Mouse (Mus musculus) midbrain, embryonic 14.5 days (tissue): ENCODE data around the gene Otulinl. TPM values are rescaled to one million over a fixed set of nuclear protein-coding genes. Genes with fewer than 3 reads are reported as not detected.
"Not testable (repeated sequence)": the region's sequence is repeated elsewhere in the genome, so short reads cannot be mapped to it uniquely, and the experiment has no call there.

Experiments
- ATAC-seq: fragments of 200-750 bp; cut with Nextera tagmentation; 2 replicates; pipeline ENCODE4 v1.8.0; 2017; ENCODE audit warnings: moderate number of reproducible peaks, moderate library complexity; ENCODE audit not compliant: low FRiP score, low TSS enrichment
- DNase-seq: peaks from one replicate; pipeline ENCODE4 v3.0.0-alpha.2; 2015
- H3K27ac ChIP-seq: fragments of 300-500 bp; sonication (generic); replicated peaks from 2 replicates; pipeline ENCODE4 v1.5.1; 2014; ENCODE audit warnings: mild to moderate bottlenecking, low read depth, low read length, moderate library complexity
- H3K27me3 ChIP-seq: fragments of 300-500 bp; sonication (generic); 2 replicates; pipeline ENCODE4 v1.6.1; 2014; ENCODE audit warnings: low read length, control low read depth, mixed read lengths; ENCODE audit not compliant: control insufficient read depth, insufficient read depth
- H3K36me3 ChIP-seq: fragments of 300-500 bp; sonication (generic); 2 replicates; pipeline ENCODE4 v1.6.1; 2014; ENCODE audit warnings: low read length, control low read depth; ENCODE audit not compliant: control insufficient read depth, insufficient read depth
- H3K4me1 ChIP-seq: fragments of 300-500 bp; sonication (generic); 2 replicates; pipeline ENCODE4 v1.6.1; 2014; ENCODE audit warnings: mild to moderate bottlenecking, antibody characterized with exemption, low read length, control low read depth; ENCODE audit not compliant: control insufficient read depth, insufficient read depth
- H3K4me2 ChIP-seq: fragments of 300-500 bp; sonication (generic); 2 replicates; pipeline ENCODE4 v1.6.1; 2014; ENCODE audit warnings: mild to moderate bottlenecking, low read length, moderate library complexity
- H3K4me3 ChIP-seq: fragments of 300-500 bp; sonication (generic); replicated peaks from 2 replicates; pipeline ENCODE4 v1.5.1; 2014; ENCODE audit warnings: low read depth, low read length
- H3K9ac ChIP-seq: fragments of 300-500 bp; sonication (generic); replicated peaks from 2 replicates; pipeline ENCODE4 v1.6.1; 2014; ENCODE audit warnings: mild to moderate bottlenecking, low read length, moderate library complexity
- H3K9me3 ChIP-seq: fragments of 300-500 bp; sonication (generic); 2 replicates; pipeline ENCODE4 v1.6.1; 2016; ENCODE audit warnings: low read length, control low read depth, mixed read lengths; ENCODE audit not compliant: control insufficient read depth
- WGBS: fragments of 180-500 bp; shearing (Covaris S2); extraction: QIAGEN DNeasy Blood & Tissue Kit; methylation state at CpG from one replicate; pipeline ENCODE4 v1.1.7; 2014; 5-methylcytosine and 5-hydroxymethylcytosine counted together
- polyA plus RNA-seq: library from polyadenylated mRNA; unstranded; fragments of >200 nt; fragmentation: Nextera tagmentation; extraction: Ambion mirVana; gene quantifications from 2 replicates; pipeline ENCODE4 v1.2.1, GENCODE M21; 2014

Otulinl gene
- 6.5 and 10.7 TPM in 2 replicates for polyA plus RNA-seq

- ATAC-seq (peak; percentile 100), DNase-seq (peak; percentile 97)
- no peak within 1 kb of the TSS for H3K27ac ChIP-seq
- H3K4me2 ChIP-seq, result peak within 1 kb of the TSS; percentile 73
- H3K9ac ChIP-seq, result peak within 1 kb of the TSS; percentile 75
- no peaks in the 10 kb centered on the region for H3K36me3 ChIP-seq
- H3K4me3 ChIP-seq, result peak within 1 kb of the TSS; percentile 61
- peaks cover 2% of the 10 kb centered on the region for H3K4me1 ChIP-seq
- H3K27me3 ChIP-seq, result no peaks in the 10 kb centered on the region
- WGBS, result 1% methylated on average over 59 of the region's 59 CpGs
- no peaks in the 10 kb centered on the region for H3K9me3 ChIP-seq
These were observed at the start of gene Otulinl for GRCm38 (mm10) chr15:27681419-27682187. Gene Otulinl (minus strand): TSS chr15:27681579.

GRCm38 (mm10) chr15:27726228-27726627, 44.8 kb upstream of the Otulinl start:
- H3K4me1 ChIP-seq, result no peaks in the 10 kb centered on the region
- H3K36me3 ChIP-seq, result 0 out of 2 replicates have a peak, but pooled peaks cover 4% of the 10 kb centered on the region
- H3K4me3 ChIP-seq, result no peak overlapping the region
- no peak overlapping the region for H3K27ac ChIP-seq
- no peaks in the 10 kb centered on the region for H3K27me3 ChIP-seq
- DNase-seq (no peak), ATAC-seq (no peak)
- no peak overlapping the region for H3K9ac ChIP-seq
- no peak overlapping the region for H3K4me2 ChIP-seq
- H3K9me3 ChIP-seq, result no peaks in the 10 kb centered on the region
- WGBS, result 87% methylated on average over 6 of the region's 6 CpGs

- Histone ChIP-seq H3K9ac (no peak overlapping the region), H3K4me3 (no peak overlapping the region), H3K4me2 (no peak overlapping the region), H3K27me3 (no peaks in the 10 kb centered on the region), H3K27ac (no peak overlapping the region), H3K4me1 (no peaks in the 10 kb centered on the region), H3K9me3 (no peaks in the 10 kb centered on the region), H3K36me3 (0 out of 2 replicates have a peak, but pooled peaks cover 2% of the 10 kb centered on the region)
- DNase-seq (no peak), ATAC-seq (no peak)
- 80% methylated on average over 9 of the region's 9 CpGs for WGBS
These were observed 43.7 kb upstream of the Otulinl start for GRCm38 (mm10) chr15:27724796-27725680.

- no peaks in the 10 kb centered on the region for H3K36me3 ChIP-seq
- DNase-seq (no peak), ATAC-seq (no peak)
- no peaks in the 10 kb centered on the region for H3K9me3 ChIP-seq
- H3K27ac ChIP-seq, result no peak overlapping the region
- H3K9ac ChIP-seq, result no peak overlapping the region
- H3K4me1 ChIP-seq, result no peaks in the 10 kb centered on the region
- WGBS, result 79% methylated on average over 6 of the region's 6 CpGs
- H3K4me2 ChIP-seq, result no peak overlapping the region
- no peaks in the 10 kb centered on the region for H3K27me3 ChIP-seq
- H3K4me3 ChIP-seq, result no peak overlapping the region
These were observed 42.9 kb upstream of the Otulinl start for GRCm38 (mm10) chr15:27724298-27724697.

- H3K27me3 ChIP-seq, result no peaks in the 10 kb centered on the region
- H3K9ac ChIP-seq, result no peak overlapping the region
- H3K36me3 ChIP-seq, result no peaks in the 10 kb centered on the region
- H3K4me1 ChIP-seq, result no peaks in the 10 kb centered on the region
- ATAC-seq (no peak), DNase-seq (no peak)
- H3K27ac ChIP-seq, result no peak overlapping the region
- H3K4me2 ChIP-seq, result no peak overlapping the region
- no peak overlapping the region for H3K4me3 ChIP-seq
- H3K9me3 ChIP-seq, result no peaks in the 10 kb centered on the region
- WGBS, result 49% methylated on average over 6 of the region's 6 CpGs
These were observed 42.4 kb upstream of the Otulinl start for GRCm38 (mm10) chr15:27723746-27724145.

GRCm38 (mm10) chr15:27720297-27720696, 38.9 kb upstream of the Otulinl start:
- 96% methylated on average over 8 of the region's 8 CpGs for WGBS
- H3K27me3 ChIP-seq, ATAC-seq, H3K9ac ChIP-seq, H3K9me3 ChIP-seq, H3K27ac ChIP-seq, H3K36me3 ChIP-seq, H3K4me2 ChIP-seq, H3K4me3 ChIP-seq, DNase-seq, H3K4me1 ChIP-seq: not testable (repeated sequence)

GRCm38 (mm10) chr15:27718668-27719067, 37.3 kb upstream of the Otulinl start:
- Histone ChIP-seq H3K9me3 (no peaks in the 10 kb centered on the region), H3K27ac (no peak overlapping the region), H3K4me3 (no peak overlapping the region), H3K9ac (no peak overlapping the region), H3K4me1 (no peaks in the 10 kb centered on the region), H3K4me2 (no peak overlapping the region), H3K27me3 (no peaks in the 10 kb centered on the region), H3K36me3 (no peaks in the 10 kb centered on the region)
- no peak for ATAC-seq
- no peak for DNase-seq
- WGBS, result 84% methylated on average over 7 of the region's 7 CpGs

GRCm38 (mm10) chr15:27715331-27715730, 34.0 kb upstream of the Otulinl start:
- H3K9me3 ChIP-seq, result no peaks in the 10 kb centered on the region
- DNase-seq, result peak; percentile 46
- H3K27me3 ChIP-seq, result no peaks in the 10 kb centered on the region
- ATAC-seq, result no peak
- H3K36me3 ChIP-seq, result no peaks in the 10 kb centered on the region
- H3K9ac ChIP-seq, result no peak overlapping the region
- no peak overlapping the region for H3K4me3 ChIP-seq
- no peak overlapping the region for H3K27ac ChIP-seq
- WGBS, result 26% methylated on average over 3 of the region's 3 CpGs
- H3K4me2 ChIP-seq, result no peak overlapping the region
- H3K4me1 ChIP-seq, result no peaks in the 10 kb centered on the region
